Mouse (Mus musculus): ENCODE results near the gene Fbxl2. TPM values are rescaled to one million over a fixed set of nuclear protein-coding genes. Genes with fewer than 3 reads are reported as not detected.
A peak's percentile ranks its signal among the peaks of the same experiment; 100 is the strongest.

Gene Fbxl2
- polyA plus RNA-seq, 1 experiment from 2014 or later, result 9.0 TPM

DNA sequence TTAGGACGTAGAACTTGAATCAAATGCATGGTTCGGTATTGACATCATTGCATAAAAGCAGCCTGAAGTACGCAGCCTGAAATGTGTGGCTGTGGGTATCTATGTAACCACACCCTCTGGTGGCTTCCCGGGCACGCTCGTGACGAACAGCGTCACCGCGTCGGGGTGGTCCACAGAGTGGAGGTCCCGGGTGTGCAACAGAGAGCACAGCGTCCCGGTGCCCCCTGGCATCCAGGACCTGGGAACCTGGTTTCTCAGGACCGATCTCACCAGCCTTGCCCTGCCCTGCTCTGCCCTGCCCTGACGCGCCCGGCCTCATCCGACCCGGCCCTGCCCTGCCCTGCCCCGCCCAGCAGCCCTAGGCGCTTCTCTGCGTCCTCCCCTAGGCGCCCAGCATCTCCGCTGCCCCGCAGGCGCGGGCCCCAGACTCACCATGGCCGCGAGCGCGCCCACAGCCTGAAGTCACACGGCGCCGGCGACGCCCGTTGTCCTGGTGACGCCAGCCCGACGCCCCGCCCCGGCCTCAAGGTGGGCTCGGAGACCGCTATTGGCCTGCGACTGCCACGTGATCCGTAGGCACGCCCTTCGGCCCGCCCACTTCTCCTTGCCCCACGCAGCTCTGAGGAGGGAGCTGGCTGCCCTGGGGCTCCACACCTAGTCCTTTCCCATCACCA, 19.6 kb downstream of the Fbxl2 start:
- peak overlapping the region; percentile 39 for H3K9ac ChIP-seq (ENCODE audit: low read length)
- DNase-seq (ENCODE audit: low spot score), result peak; percentile 93
- no peaks in the 10 kb centered on the region for H3K36me3 ChIP-seq (ENCODE audit: control insufficient read depth, insufficient read depth, low read length)
- H3K4me3 ChIP-seq (ENCODE audit: low read depth, low read length), result peak overlapping the region; percentile 45
- H3K27me3 ChIP-seq (ENCODE audit: control insufficient read depth, insufficient read depth, low read length), result no peaks in the 10 kb centered on the region
- peak; percentile 97 for ATAC-seq (ENCODE audit: insufficient read depth, low FRiP score, low TSS enrichment)
- WGBS, result under 1% methylated on average over 49 of the region's 52 CpGs
- H3K27ac ChIP-seq (ENCODE audit: low read depth, low read length), result no peak overlapping the region
- peak overlapping the region; percentile 53 for H3K4me2 ChIP-seq (ENCODE audit: low read depth)
- H3K9me3 ChIP-seq (ENCODE audit: control insufficient read depth, low read length), result no peaks in the 10 kb centered on the region
- H3K4me1 ChIP-seq (ENCODE audit: control insufficient read depth, insufficient read depth, low read length), result no peaks in the 10 kb centered on the region

- Histone ChIP-seq H3K27ac (ENCODE audit: low read depth, low read length) (no peak overlapping the region), H3K9ac (ENCODE audit: low read length) (no peak overlapping the region), H3K36me3 (ENCODE audit: control insufficient read depth, insufficient read depth, low read length) (no peaks in the 10 kb centered on the region), H3K4me3 (ENCODE audit: low read depth, low read length) (peak overlapping the region; percentile 45), H3K4me2 (ENCODE audit: low read depth) (peak overlapping the region; percentile 53), H3K27me3 (ENCODE audit: control insufficient read depth, insufficient read depth, low read length) (no peaks in the 10 kb centered on the region), H3K4me1 (ENCODE audit: control insufficient read depth, insufficient read depth, low read length) (no peaks in the 10 kb centered on the region), H3K9me3 (ENCODE audit: control insufficient read depth, low read length) (no peaks in the 10 kb centered on the region)
- DNase-seq (ENCODE audit: low spot score), result peak; percentile 23
- ATAC-seq (ENCODE audit: insufficient read depth, low FRiP score, low TSS enrichment), result no peak
- 11% methylated on average over 8 of the region's 8 CpGs for WGBS
Observed at GRCm38 (mm10) chr9:114025846-114026245, 20.1 kb downstream of the Fbxl2 start.

DNA sequence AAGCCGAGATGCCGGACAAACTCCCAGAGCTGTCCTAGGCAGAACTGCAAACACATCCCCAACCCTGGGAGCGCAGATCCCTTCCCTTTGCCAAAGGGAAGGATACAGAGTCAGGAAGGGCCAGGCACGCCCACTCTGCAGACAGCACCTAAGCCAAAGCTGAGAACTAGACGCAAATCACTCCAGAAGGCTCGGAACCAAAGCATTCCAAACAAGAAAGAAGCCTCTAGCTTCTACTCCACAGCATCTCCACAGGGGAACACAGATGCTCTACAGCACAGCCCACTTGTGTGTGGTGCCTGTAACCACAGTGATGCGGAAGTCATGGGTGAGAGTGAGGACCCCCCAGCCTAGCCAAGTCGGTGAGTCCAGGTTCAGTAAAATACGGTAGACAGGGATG, 20.8 kb downstream of the Fbxl2 start:
- ATAC-seq (ENCODE audit: insufficient read depth, low FRiP score, low TSS enrichment) (no peak), DNase-seq (ENCODE audit: low spot score) (no peak)
- 49% methylated on average over 9 of the region's 9 CpGs for WGBS
- Histone ChIP-seq H3K27me3 (ENCODE audit: control insufficient read depth, insufficient read depth, low read length) (no peaks in the 10 kb centered on the region), H3K4me2 (ENCODE audit: low read depth) (no peak overlapping the region; the same call in 1 of the 2 replicates), H3K9me3 (ENCODE audit: control insufficient read depth, low read length) (no peaks in the 10 kb centered on the region), H3K27ac (ENCODE audit: low read depth, low read length) (no peak overlapping the region), H3K4me3 (ENCODE audit: low read depth, low read length) (no peak overlapping the region), H3K9ac (ENCODE audit: low read length) (no peak overlapping the region), H3K4me1 (ENCODE audit: control insufficient read depth, insufficient read depth, low read length) (no peaks in the 10 kb centered on the region), H3K36me3 (ENCODE audit: control insufficient read depth, insufficient read depth, low read length) (no peaks in the 10 kb centered on the region)

- Histone ChIP-seq H3K9me3 (ENCODE audit: control insufficient read depth, low read length) (no peaks in the 10 kb centered on the region), H3K27ac (ENCODE audit: low read depth, low read length) (no peak overlapping the region), H3K4me1 (ENCODE audit: control insufficient read depth, insufficient read depth, low read length) (no peaks in the 10 kb centered on the region), H3K27me3 (ENCODE audit: control insufficient read depth, insufficient read depth, low read length) (no peaks in the 10 kb centered on the region), H3K4me2 (ENCODE audit: low read depth) (no peak overlapping the region), H3K36me3 (ENCODE audit: control insufficient read depth, insufficient read depth, low read length) (no peaks in the 10 kb centered on the region), H3K4me3 (ENCODE audit: low read depth, low read length) (no peak overlapping the region), H3K9ac (ENCODE audit: low read length) (no peak overlapping the region)
- 56% methylated on average over 4 of the region's 4 CpGs for WGBS
- DNase-seq (ENCODE audit: low spot score) (no peak), ATAC-seq (ENCODE audit: insufficient read depth, low FRiP score, low TSS enrichment) (no peak)
Observed at GRCm38 (mm10) chr9:114022141-114022540, 23.9 kb downstream of the Fbxl2 start.

DNA sequence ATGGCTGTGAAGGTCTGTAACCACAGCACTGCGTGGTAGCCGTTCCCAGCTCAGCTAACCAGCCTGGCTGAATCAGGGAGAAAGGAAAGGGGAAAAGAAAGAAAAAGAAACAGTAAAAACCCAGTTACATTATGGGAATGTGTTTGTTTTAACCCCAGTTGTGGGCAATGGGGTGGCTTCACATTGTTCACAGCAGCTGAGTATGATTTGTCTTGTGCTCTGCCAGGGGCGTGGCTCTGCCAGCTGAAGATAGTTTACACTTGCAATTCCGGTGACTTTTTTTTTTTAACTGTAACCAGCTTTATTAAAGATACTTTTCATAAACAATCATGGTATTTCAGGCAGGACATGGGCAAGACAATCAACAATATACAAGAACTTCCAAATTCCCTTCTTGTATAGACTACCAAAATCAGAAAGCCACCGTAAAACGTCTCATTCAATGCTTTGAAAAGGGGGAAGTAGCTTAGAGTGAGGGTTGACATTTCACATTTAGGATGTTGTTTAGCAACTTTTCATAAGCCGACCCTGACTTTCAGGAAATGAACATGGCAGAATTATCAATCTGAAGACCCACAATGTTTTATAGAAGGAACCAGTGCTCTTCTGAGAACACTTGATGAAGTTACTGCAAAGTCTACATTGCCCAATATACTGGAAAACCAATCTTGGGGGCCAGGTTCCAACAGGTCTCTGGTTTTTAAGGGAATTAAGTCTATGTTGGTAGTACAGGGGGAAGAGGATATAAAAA, 26.8 kb downstream of the Fbxl2 start:
- Histone ChIP-seq H3K9ac (ENCODE audit: low read length) (no peak overlapping the region), H3K27ac (ENCODE audit: low read depth, low read length) (no peak overlapping the region), H3K9me3 (ENCODE audit: control insufficient read depth, low read length) (no peaks in the 10 kb centered on the region), H3K27me3 (ENCODE audit: control insufficient read depth, insufficient read depth, low read length) (no peaks in the 10 kb centered on the region), H3K4me3 (ENCODE audit: low read depth, low read length) (no peak overlapping the region), H3K4me1 (ENCODE audit: control insufficient read depth, insufficient read depth, low read length) (no peaks in the 10 kb centered on the region), H3K4me2 (ENCODE audit: low read depth) (no peak overlapping the region), H3K36me3 (ENCODE audit: control insufficient read depth, insufficient read depth, low read length) (no peaks in the 10 kb centered on the region)
- WGBS, result 91% methylated on average over 7 of the region's 7 CpGs
- DNase-seq (ENCODE audit: low spot score), result no peak
- ATAC-seq (ENCODE audit: insufficient read depth, low FRiP score, low TSS enrichment), result no peak

DNA sequence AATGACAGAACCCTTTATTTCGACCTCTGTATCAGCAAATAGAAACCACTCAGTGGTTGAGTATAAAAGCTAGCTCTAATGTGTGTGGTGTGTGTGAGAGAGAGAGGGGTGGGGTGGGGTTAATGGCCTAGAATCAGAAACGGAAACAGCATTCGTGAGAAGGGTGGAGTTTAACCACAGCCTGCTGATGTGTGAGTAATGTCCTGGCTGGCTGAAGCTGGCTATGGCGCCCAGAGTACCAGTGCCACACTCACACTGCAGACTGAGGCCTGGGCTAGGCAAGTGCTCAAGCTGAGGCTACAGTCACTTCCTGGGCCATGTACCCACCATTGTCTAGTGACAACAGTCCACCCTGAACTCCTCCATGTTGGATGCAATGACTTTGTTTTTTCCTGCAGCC, 29.6 kb downstream of the Fbxl2 start:
- ATAC-seq (ENCODE audit: insufficient read depth, low FRiP score, low TSS enrichment) (no peak), DNase-seq (ENCODE audit: low spot score) (no peak)
- Histone ChIP-seq H3K27me3 (ENCODE audit: control insufficient read depth, insufficient read depth, low read length) (no peaks in the 10 kb centered on the region), H3K4me3 (ENCODE audit: low read depth, low read length) (no peak overlapping the region), H3K36me3 (ENCODE audit: control insufficient read depth, insufficient read depth, low read length) (no peaks in the 10 kb centered on the region), H3K9me3 (ENCODE audit: control insufficient read depth, low read length) (no peaks in the 10 kb centered on the region), H3K4me1 (ENCODE audit: control insufficient read depth, insufficient read depth, low read length) (no peaks in the 10 kb centered on the region), H3K4me2 (ENCODE audit: low read depth) (no peak overlapping the region), H3K27ac (ENCODE audit: low read depth, low read length) (no peak overlapping the region), H3K9ac (ENCODE audit: low read length) (no peak overlapping the region)
- 81% methylated on average over 4 of the region's 4 CpGs for WGBS

DNA sequence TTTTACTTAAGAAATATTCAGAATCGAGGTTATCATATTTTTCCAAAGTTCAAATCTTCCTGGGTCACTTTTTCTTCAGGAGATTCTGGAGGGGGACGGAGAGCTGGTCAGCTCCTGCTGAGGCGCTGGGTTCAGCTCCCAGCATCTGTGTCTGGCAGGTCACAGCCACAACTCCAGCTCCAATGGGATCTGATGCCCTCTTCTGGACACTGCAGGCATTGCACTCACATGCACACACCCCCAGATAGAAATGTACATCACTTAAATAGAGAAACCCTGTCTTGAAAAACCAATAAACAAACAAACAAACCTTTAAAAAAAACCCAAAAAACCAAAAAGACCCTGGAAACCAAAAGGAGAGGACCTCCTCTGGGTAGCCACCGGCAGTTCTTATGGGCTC, 30.3 kb downstream of the Fbxl2 start:
- Histone ChIP-seq H3K4me1 (ENCODE audit: control insufficient read depth, insufficient read depth, low read length) (no peaks in the 10 kb centered on the region), H3K4me2 (ENCODE audit: low read depth) (no peak overlapping the region), H3K27ac (ENCODE audit: low read depth, low read length) (no peak overlapping the region), H3K4me3 (ENCODE audit: low read depth, low read length) (no peak overlapping the region), H3K36me3 (ENCODE audit: control insufficient read depth, insufficient read depth, low read length) (no peaks in the 10 kb centered on the region), H3K9me3 (ENCODE audit: control insufficient read depth, low read length) (no peaks in the 10 kb centered on the region), H3K27me3 (ENCODE audit: control insufficient read depth, insufficient read depth, low read length) (no peaks in the 10 kb centered on the region), H3K9ac (ENCODE audit: low read length) (no peak overlapping the region)
- WGBS, result 85% methylated on average over 4 of the region's 4 CpGs
- DNase-seq (ENCODE audit: low spot score), result no peak
- no peak for ATAC-seq (ENCODE audit: insufficient read depth, low FRiP score, low TSS enrichment)

DNA sequence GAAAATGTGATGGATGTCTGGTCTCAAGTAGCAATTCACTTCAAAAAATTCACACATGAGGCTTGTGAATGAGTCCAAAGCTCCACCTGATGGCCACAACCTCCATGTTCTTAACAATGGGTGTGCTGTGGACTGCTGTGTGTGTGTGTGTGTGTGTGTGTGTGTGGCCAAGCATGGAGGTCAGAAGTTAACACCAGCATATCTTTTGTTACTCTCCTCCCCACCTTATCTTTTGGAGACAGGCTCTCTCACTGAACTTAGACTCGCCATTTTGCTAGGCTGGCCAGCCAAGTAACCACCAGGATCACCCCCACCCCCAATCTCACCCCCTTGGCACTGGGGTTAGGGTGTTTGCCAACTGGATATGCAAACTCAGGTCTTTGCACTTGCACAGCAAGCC, 32.0 kb downstream of the Fbxl2 start:
- no peaks in the 10 kb centered on the region for H3K4me1 ChIP-seq (ENCODE audit: control insufficient read depth, insufficient read depth, low read length)
- H3K4me3 ChIP-seq (ENCODE audit: low read depth, low read length), result no peak overlapping the region
- H3K36me3 ChIP-seq (ENCODE audit: control insufficient read depth, insufficient read depth, low read length), result no peaks in the 10 kb centered on the region
- no peaks in the 10 kb centered on the region for H3K27me3 ChIP-seq (ENCODE audit: control insufficient read depth, insufficient read depth, low read length)
- 76% methylated on average over 1 of the region's 1 CpGs for whole genome bisulfite sequencing
- no peak for DNase-seq (ENCODE audit: low spot score)
- H3K9me3 ChIP-seq (ENCODE audit: control insufficient read depth, low read length), result no peaks in the 10 kb centered on the region
- H3K4me2 ChIP-seq (ENCODE audit: low read depth), result no peak overlapping the region
- H3K27ac ChIP-seq (ENCODE audit: low read depth, low read length), result no peak overlapping the region
- H3K9ac ChIP-seq (ENCODE audit: low read length), result no peak overlapping the region
- no peak for ATAC-seq (ENCODE audit: insufficient read depth, low FRiP score, low TSS enrichment)

- ATAC-seq (ENCODE audit: insufficient read depth, low FRiP score, low TSS enrichment) (no peak), DNase-seq (ENCODE audit: low spot score) (no peak)
- H3K27ac ChIP-seq (ENCODE audit: low read depth, low read length), result no peak overlapping the region
- no peaks in the 10 kb centered on the region for H3K36me3 ChIP-seq (ENCODE audit: control insufficient read depth, insufficient read depth, low read length)
- no peaks in the 10 kb centered on the region for H3K27me3 ChIP-seq (ENCODE audit: control insufficient read depth, insufficient read depth, low read length)
- H3K4me2 ChIP-seq (ENCODE audit: low read depth), result no peak overlapping the region
- no peak overlapping the region for H3K9ac ChIP-seq (ENCODE audit: low read length)
- no peaks in the 10 kb centered on the region for H3K4me1 ChIP-seq (ENCODE audit: control insufficient read depth, insufficient read depth, low read length)
- H3K4me3 ChIP-seq (ENCODE audit: low read depth, low read length), result no peak overlapping the region
- no peaks in the 10 kb centered on the region for H3K9me3 ChIP-seq (ENCODE audit: control insufficient read depth, low read length)
- 74% methylated on average over 18 of the region's 18 CpGs for WGBS
Observed at GRCm38 (mm10) chr9:114011203-114011602, 34.8 kb downstream of the Fbxl2 start.
